Mouse (Mus musculus): Measurements from ENCODE around the gene Wwp2. TPM values are rescaled to one million over a fixed set of nuclear protein-coding genes. Genes with fewer than 3 reads are reported as not detected.

The Wwp2 gene
- polyA plus RNA-seq, 1 experiment from 2014 or later, result 41.2 TPM

DNA sequence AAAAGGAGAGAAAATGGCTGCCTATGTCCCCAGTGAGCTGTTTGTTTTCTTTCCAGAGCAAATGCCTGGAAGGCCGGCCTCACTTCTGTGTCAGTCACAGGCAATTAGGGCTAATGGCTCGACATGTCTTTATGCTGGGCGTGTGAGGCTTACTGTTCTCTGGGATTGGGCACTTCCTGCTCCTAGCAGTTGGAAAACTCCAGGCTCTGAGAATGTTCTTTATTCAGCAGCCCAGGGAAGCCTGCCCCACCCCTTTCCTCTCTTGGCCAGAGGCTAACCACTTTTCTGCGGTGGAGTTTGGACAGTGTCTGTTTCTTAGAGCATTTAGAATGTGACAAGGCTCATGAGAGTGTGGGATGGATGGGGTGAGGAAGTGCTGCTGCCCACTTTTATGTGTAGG is 83.7 kb downstream of the Wwp2 start:
- H3K27ac ChIP-seq (replicated peaks), result peak overlapping the region; percentile 77
- H3K9me3 ChIP-seq, result no peaks in the 10 kb centered on the region
- 6% methylated on average over 4 of the region's 4 CpGs for WGBS
- H3K4me3 ChIP-seq, result no peak overlapping the region
- H3K9ac ChIP-seq, result no peak overlapping the region
- H3K27me3 ChIP-seq, result no peaks in the 10 kb centered on the region
- peaks cover 17% of the 10 kb centered on the region for H3K4me1 ChIP-seq (replicated peaks)
- H3K36me3 ChIP-seq, result peaks cover 7% of the 10 kb centered on the region
- peak; percentile 74; the same call in 1 of the 2 replicates for ATAC-seq (ENCODE audit: low read depth)
- H3K4me2 ChIP-seq, result no peak overlapping the region

DNA sequence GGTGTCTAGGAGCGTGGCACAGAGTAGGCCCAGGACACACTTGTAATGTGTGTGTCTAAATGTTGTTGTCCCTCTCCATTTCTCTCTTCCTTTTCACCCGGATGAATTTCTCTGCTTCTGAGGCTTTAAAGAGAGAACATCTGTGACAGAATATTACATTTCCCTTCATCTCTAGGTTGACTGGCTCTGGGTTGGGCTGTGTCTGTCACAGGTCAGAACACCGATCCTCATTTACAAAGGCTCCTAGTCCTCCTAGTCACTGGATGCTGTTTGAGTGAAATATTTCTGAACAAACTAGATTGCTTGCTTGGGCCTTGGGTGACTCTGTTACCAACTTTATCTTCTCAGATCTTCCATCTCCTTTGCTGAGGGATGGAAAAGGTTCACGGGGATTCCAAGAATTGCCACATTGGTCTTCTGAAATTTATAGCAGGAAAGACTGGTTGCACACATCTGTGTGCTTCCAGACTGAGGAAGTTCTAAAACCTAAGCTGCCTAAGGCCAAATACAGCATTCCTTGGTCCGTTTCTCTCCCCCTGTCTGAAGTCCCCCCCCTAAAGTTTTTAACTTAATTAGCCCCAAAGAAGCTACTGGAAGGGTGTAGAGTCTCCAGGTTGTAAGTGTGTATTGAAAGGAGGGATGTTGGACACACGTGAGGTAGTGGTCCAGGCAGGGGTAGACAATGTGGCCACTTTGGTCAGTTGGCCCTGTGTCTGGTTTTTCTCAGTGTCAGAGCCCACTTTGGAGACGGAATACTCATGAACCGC is 85.8 kb downstream of the Wwp2 start:
- peaks cover 17% of the 10 kb centered on the region for H3K4me1 ChIP-seq (replicated peaks)
- WGBS, result 79% methylated on average over 8 of the region's 8 CpGs
- H3K36me3 ChIP-seq, result peaks cover 7% of the 10 kb centered on the region
- ATAC-seq (ENCODE audit: low read depth), result no peak
- no peak overlapping the region for H3K4me2 ChIP-seq
- no peak overlapping the region for H3K9ac ChIP-seq
- no peak overlapping the region; the same call in 1 of the 2 replicates for H3K27ac ChIP-seq (replicated peaks)
- H3K27me3 ChIP-seq, result no peaks in the 10 kb centered on the region
- no peaks in the 10 kb centered on the region for H3K9me3 ChIP-seq
- no peak overlapping the region for H3K4me3 ChIP-seq

DNA sequence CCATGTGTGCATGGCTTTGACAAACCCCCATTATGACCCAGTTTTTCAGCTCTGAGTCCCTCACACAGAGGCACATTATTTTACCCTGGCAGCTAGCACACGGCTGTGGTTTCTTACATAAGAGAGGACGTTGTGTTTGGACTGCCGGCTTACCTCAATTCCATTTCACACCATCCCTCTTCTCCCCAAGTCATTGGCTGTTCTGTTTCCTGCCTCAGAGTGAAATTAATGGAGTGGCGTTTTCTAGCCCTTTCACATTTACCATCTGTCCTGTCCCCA is 86.3 kb downstream of the Wwp2 start:
- no peaks in the 10 kb centered on the region for H3K9me3 ChIP-seq
- H3K36me3 ChIP-seq, result peaks cover 7% of the 10 kb centered on the region
- H3K9ac ChIP-seq, result no peak overlapping the region
- no peaks in the 10 kb centered on the region for H3K27me3 ChIP-seq
- ATAC-seq (ENCODE audit: low read depth), result no peak
- no peak overlapping the region; the same call in 1 of the 2 replicates for H3K27ac ChIP-seq (replicated peaks)
- no peak overlapping the region for H3K4me3 ChIP-seq
- H3K4me1 ChIP-seq (replicated peaks), result peaks cover 17% of the 10 kb centered on the region
- H3K4me2 ChIP-seq, result no peak overlapping the region
- WGBS, result 73% methylated on average over 4 of the region's 4 CpGs

DNA sequence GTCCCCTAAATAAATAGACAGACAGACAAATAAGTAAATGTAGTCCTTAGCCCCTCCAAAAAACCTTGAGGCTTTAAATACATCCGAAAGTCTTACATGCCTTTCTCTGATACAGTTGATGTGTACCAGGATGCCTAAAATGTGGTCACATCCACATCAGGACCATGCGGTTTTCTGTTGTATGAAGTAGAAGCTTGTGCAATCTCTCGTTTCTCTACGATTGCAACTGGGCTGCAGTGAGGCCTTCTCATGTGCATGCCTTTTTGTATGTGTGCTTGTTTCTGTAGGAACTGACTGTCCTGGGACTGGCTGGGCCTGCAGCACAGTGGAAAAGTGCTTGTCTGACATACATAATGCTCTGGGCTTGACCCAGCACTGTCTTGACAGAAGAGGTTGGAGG is 88.4 kb downstream of the Wwp2 start:
- peaks cover 8% of the 10 kb centered on the region for H3K4me1 ChIP-seq (replicated peaks)
- no peaks in the 10 kb centered on the region for H3K9me3 ChIP-seq
- H3K4me3 ChIP-seq, result no peak overlapping the region
- no peak for ATAC-seq (ENCODE audit: low read depth)
- H3K27me3 ChIP-seq, result no peaks in the 10 kb centered on the region
- H3K4me2 ChIP-seq, result no peak overlapping the region
- H3K9ac ChIP-seq, result no peak overlapping the region
- WGBS, result 95% methylated on average over 4 of the region's 4 CpGs
- no peaks in the 10 kb centered on the region for H3K36me3 ChIP-seq
- no peak overlapping the region for H3K27ac ChIP-seq (replicated peaks)

DNA sequence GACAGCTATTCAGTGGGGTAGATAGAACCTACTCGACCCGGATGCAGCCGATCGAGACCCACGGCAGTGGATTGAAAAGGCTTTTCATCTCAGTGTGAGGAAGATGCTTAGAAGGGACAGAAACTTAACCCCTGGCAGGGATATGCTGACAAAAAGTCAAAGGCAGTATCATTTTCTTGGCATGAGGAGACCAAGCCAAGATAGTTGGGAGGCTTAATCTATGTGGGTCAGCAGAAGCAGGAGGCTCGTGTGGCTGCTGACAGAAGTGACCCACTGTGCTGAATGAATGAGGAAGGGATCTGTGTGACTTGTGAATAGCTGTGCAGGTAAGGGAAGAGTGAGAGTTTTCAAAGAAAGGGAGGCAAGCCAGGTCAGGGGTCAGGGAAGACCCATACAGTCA is 92.6 kb downstream of the Wwp2 start:
- no peak overlapping the region for H3K9ac ChIP-seq
- H3K27ac ChIP-seq (replicated peaks), result no peak overlapping the region
- H3K4me2 ChIP-seq, result no peak overlapping the region
- no peaks in the 10 kb centered on the region for H3K4me1 ChIP-seq (replicated peaks)
- no peak for ATAC-seq (ENCODE audit: low read depth)
- H3K9me3 ChIP-seq, result no peaks in the 10 kb centered on the region
- H3K4me3 ChIP-seq, result no peak overlapping the region
- no peaks in the 10 kb centered on the region for H3K27me3 ChIP-seq
- WGBS, result 73% methylated on average over 6 of the region's 6 CpGs
- H3K36me3 ChIP-seq, result peaks cover 6% of the 10 kb centered on the region

DNA sequence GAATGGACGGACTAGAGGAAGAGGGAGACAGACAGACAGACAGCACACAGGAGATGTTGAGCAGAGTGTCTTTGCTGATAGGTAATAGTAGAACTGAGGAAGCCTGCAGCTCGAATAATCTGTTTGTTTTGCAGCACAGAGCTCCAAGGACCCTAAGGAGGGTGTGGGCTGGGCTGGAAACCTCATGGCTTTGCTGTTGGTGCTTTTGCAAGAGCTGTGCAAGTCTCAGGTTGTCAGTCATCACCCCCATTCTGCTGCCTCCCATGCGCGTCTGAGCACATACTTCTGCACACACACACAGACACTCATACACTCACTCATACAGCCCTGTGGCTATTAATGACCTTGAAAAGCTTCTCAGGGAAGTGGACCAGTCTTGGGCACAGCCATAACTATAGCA is 101.3 kb downstream of the Wwp2 start:
- Histone ChIP-seq H3K4me3 (no peak overlapping the region), H3K27me3 (no peaks in the 10 kb centered on the region), H3K9me3 (no peaks in the 10 kb centered on the region), H3K4me2 (no peak overlapping the region), H3K4me1 (replicated peaks) (no peaks in the 10 kb centered on the region), H3K27ac (replicated peaks) (no peak overlapping the region), H3K9ac (no peak overlapping the region), H3K36me3 (peaks cover 49% of the 10 kb centered on the region)
- WGBS, result 84% methylated on average over 4 of the region's 4 CpGs
- no peak for ATAC-seq (ENCODE audit: low read depth)

DNA sequence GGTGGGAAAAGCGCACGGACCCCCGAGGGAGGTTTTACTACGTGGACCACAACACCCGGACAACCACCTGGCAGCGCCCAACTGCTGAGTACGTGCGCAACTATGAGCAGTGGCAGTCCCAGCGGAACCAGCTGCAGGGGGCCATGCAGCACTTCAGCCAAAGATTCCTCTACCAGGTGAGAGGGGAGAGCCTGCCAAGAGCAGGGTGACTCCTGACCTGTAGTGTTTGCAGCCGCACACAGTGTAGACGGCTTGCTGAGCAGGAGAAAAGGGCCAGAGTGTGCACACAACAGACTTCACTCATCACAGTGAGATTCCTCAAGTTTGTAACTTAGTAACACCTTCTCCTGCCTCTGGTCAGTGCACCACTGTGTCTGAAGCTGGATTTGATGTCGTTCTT is 104.5 kb downstream of the Wwp2 start:
- Histone ChIP-seq H3K27ac (replicated peaks) (no peak overlapping the region), H3K9ac (no peak overlapping the region), H3K4me2 (no peak overlapping the region), H3K4me1 (replicated peaks) (peaks cover 13% of the 10 kb centered on the region; the same call in 1 of the 2 replicates), H3K9me3 (no peaks in the 10 kb centered on the region), H3K36me3 (peaks cover 40% of the 10 kb centered on the region), H3K4me3 (no peak overlapping the region), H3K27me3 (no peaks in the 10 kb centered on the region)
- ATAC-seq (ENCODE audit: low read depth), result no peak
- 86% methylated on average over 12 of the region's 12 CpGs for WGBS

DNA sequence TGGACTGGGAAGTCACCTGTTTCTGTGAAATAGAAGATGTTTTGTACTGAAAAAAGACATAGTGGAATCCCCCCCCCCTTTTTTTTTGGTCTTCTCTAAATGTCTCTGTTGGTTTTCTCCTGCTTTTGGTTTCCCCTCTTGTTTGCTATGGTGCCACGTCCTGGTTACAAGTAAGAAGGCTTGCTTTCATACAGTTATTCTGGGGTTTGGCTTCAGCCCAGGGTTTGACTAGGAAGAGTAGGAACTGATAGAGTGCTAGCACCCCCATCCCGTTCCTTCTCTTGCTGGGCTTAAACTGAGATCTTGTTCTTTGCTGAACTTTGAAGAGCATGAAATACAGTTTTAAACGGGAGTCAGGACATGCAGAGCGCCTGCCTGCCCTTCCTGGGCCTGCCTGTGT is 105.2 kb downstream of the Wwp2 start:
- H3K27me3 ChIP-seq, result no peaks in the 10 kb centered on the region
- H3K9ac ChIP-seq, result no peak overlapping the region

DNA sequence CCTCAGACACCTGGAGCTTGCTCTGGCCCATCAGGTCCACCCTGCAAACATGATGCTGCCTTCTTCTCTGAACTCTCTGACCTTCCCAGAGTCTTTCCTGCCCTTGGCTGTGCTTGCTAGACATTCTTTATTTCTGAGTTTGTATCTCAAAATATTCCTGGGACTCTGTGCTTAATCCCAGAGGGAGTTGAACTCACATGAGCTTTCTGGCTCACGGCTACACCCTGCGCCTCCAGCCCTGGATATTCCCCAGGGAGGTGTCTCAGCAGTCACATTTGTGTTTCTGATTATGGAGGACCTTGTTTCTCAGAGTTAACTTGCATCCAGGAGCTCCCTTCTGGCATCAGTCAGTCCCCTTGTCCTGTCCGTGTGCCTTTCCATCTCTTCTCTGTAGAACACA is 106.0 kb downstream of the Wwp2 start:
- Histone ChIP-seq H3K9me3 (no peaks in the 10 kb centered on the region), H3K4me2 (no peak overlapping the region), H3K27ac (replicated peaks) (no peak overlapping the region), H3K4me3 (no peak overlapping the region), H3K27me3 (no peaks in the 10 kb centered on the region), H3K9ac (no peak overlapping the region), H3K4me1 (replicated peaks) (peaks cover 13% of the 10 kb centered on the region; the same call in 1 of the 2 replicates), H3K36me3 (peaks cover 48% of the 10 kb centered on the region)
- ATAC-seq (ENCODE audit: low read depth), result no peak
- WGBS, result 82% methylated on average over 3 of the region's 3 CpGs

More for the DNA sequence above, 105.2 kb downstream of the Wwp2 start:
- ATAC-seq (ENCODE audit: low read depth), result no peak
- H3K9me3 ChIP-seq, result no peaks in the 10 kb centered on the region
- H3K36me3 ChIP-seq, result peaks cover 44% of the 10 kb centered on the region
- 91% methylated on average over 4 of the region's 4 CpGs for WGBS
- H3K27ac ChIP-seq (replicated peaks), result no peak overlapping the region
- H3K4me1 ChIP-seq (replicated peaks), result peaks cover 13% of the 10 kb centered on the region; the same call in 1 of the 2 replicates
- no peak overlapping the region for H3K4me3 ChIP-seq
- no peak overlapping the region for H3K4me2 ChIP-seq

DNA sequence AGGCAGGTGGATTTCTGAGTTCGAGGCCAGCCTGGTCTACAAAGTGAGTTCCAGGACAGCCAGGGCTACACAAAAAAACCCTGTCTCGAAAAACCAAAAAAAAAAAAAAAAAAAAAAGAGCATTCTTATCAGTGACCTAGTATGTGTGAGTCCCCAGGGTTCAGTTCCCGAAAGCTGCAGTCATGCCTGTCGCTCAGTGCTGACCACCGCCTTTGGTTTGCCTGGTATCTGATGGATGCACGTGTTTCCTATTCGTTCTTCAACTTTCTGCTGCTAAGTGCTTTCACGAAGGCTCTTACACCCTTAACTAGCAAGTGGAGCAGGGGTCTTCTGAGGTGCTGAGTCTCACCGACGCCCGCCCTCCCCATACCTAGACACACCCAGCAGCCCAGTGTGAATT is 107.5 kb downstream of the Wwp2 start:
- Histone ChIP-seq H3K4me1 (replicated peaks) (peaks cover 17% of the 10 kb centered on the region; the same call in 1 of the 2 replicates), H3K9me3 (no peaks in the 10 kb centered on the region), H3K27me3 (no peaks in the 10 kb centered on the region), H3K36me3 (peaks cover 39% of the 10 kb centered on the region), H3K4me3 (no peak overlapping the region), H3K27ac (replicated peaks) (no peak overlapping the region), H3K9ac (no peak overlapping the region), H3K4me2 (no peak overlapping the region)
- WGBS, result 91% methylated on average over 10 of the region's 11 CpGs
- no peak for ATAC-seq (ENCODE audit: low read depth)

DNA sequence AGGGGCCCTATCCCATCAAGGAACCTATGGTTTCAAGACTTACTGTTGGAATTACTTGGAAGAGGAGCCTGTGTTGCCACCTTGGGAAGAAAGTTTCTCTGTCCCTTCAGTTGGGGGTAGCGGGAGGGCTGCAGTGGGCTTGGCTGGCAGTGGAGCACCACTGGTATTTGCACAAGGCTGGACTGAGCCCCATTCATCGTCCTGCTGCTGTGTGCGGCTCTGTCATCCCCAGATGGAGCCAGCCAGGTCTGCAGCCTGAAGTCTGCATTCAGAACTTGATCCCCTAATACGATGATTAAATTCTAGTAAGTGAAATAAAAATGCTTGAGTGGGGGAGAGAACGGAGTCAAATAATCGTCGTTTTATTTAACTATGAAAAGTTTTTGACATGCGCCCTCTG is 108.0 kb downstream of the Wwp2 start:
- Histone ChIP-seq H3K4me2 (no peak overlapping the region), H3K27ac (replicated peaks) (peak overlapping the region; percentile 71), H3K9me3 (no peaks in the 10 kb centered on the region), H3K4me3 (no peak overlapping the region), H3K27me3 (no peaks in the 10 kb centered on the region), H3K4me1 (replicated peaks) (peaks cover 17% of the 10 kb centered on the region; the same call in 1 of the 2 replicates), H3K36me3 (peaks cover 44% of the 10 kb centered on the region), H3K9ac (no peak overlapping the region)
- ATAC-seq (ENCODE audit: low read depth), result no peak
- WGBS, result 74% methylated on average over 8 of the region's 8 CpGs

DNA sequence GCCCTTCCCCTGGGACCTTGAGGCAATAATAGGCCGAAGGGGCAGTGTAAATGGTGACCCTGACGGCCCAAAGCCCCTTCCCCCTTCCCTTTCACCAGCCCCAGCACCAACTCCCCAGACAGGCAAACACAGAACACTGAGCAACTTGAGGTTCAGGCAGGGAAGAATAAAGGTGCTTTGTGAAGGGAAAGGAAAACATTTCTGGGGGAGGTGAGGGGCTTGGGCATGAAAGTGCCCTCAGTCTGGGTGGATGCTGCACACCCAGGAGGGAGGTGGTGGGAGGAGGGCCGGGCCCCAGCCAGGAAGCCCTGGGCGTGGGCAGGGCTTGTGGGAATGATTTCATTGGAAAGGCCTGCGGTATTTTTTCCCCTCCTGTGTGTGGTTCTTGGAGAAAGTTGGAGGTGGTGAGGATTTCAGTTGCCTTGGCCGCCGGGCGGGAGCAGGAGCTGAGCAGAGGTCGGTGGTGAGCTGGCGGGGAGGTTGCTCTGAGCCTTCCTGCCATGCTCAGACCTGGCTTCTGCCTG is 108.5 kb downstream of the Wwp2 start:
- Histone ChIP-seq H3K27ac (replicated peaks) (peak overlapping the region; percentile 71), H3K4me1 (replicated peaks) (peaks cover 17% of the 10 kb centered on the region; the same call in 1 of the 2 replicates), H3K9ac (peak overlapping the region; percentile 26; the same call in 1 of the 2 replicates), H3K4me3 (0 out of 2 replicates have a peak overlapping the region, but pooled peaks have one; percentile 4), H3K27me3 (no peaks in the 10 kb centered on the region), H3K36me3 (peaks cover 49% of the 10 kb centered on the region), H3K4me2 (peak overlapping the region; percentile 16; the same call in 1 of the 2 replicates), H3K9me3 (no peaks in the 10 kb centered on the region)
- WGBS, result 58% methylated on average over 6 of the region's 10 CpGs
- ATAC-seq (ENCODE audit: low read depth), result peak; percentile 61; the same call in 1 of the 2 replicates

Data from neural tube, embryonic 13.5 days (tissue).